Mouse (Mus musculus): ENCODE results near the gene Ankdd1a.
A peak's percentile ranks its signal among the peaks of the same experiment; 100 is the strongest.

The Ankdd1a gene

GRCm38 (mm10) chr9:65502721-65503505 lies 17.1 kb downstream of the Ankdd1a start:
- DNase-seq (ENCODE audit: low read depth, low spot score) = no peak

- DNase-seq (ENCODE audit: low read depth, low spot score) = no peak
Measured at GRCm38 (mm10) chr9:65502146-65502545, 17.8 kb downstream of the Ankdd1a start.

DNA sequence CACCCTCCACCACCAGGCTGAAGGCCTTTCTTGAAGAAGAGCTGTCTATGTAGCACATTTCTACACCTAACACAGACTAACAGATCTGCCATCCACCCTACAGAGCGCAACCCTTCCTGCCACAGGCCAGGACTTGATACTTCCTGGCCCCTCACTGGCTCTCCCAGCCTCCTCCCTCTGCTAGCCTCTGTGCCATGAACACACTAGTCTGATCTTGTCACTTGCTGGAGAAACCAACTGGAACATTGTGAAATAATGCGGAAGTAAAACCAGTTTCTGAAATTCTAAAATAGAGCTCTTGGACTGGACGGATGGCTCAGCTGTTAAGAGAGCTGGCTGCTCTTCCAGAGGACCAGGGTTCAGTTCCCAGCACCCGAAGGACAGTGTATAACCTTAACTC lies 27.1 kb downstream of the Ankdd1a start:
- no peak for DNase-seq (ENCODE audit: low read depth, low spot score)

DNA sequence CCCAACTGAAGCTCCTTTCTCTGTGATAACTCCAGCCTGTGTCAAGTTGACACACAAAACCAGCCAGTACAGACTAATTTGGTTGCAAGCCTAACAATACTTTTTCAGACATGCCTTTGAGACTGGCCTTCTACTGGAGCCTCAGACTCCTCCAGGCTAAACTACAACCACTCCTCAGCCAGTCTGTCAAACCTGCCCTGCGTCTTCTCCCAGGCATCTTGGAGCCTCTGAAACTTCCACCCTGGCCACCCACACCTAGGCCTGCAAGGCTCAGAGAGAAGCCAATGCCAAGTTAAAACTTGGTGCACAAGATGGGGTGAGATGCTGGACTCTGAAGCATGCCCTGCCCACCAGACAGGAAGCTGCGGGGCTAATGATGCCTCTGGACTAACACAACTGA lies 27.6 kb downstream of the Ankdd1a start:
- DNase-seq (ENCODE audit: low read depth, low spot score) = no peak

GRCm38 (mm10) chr9:65491476-65491875 lies 28.5 kb downstream of the Ankdd1a start:
- DNase-seq (ENCODE audit: low read depth, low spot score) = no peak

DNA sequence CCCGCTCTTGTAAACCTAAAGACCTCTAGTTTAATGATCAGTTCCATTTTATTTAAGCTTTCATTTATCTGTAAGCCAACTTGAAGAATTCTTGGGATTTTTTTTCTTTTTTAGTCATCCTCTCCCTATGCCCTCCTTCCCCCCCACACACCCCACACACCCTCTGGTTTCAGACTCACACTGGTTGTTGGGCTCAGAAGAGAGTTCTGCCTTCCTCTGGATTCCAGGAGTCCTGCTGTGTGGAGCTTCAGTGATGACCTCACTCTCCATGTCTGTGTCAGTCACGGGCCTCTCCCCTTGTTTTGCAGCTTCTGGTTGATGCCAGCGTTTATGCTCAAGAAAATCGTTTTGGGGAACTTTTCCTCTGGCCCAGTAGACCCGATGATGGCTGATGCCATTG lies 39.9 kb downstream of the Ankdd1a start:
- DNase-seq (ENCODE audit: low read depth, low spot score) = no peak

DNA sequence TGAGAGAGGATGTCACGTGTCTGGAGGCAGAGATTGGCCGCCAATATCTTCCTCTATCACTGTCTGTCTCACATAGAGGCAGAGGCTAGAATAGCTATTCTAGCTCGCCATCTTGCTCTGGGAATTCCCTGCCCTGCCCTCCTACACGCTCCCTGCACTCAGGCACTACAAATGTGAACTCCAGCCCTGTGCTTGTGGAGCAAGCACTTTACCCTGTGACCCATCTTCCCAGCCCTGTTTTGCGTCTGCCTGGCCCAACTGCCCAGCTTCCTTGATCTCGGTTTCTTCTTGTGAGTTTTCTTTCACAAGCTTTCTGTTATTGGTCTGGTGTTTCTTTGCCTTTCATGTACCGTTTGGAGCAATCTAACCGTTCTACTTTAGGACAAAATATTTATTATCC lies 40.8 kb downstream of the Ankdd1a start:
- no peak for DNase-seq (ENCODE audit: low read depth, low spot score)

GRCm38 (mm10) chr9:65472769-65473168 lies 47.2 kb downstream of the Ankdd1a start:
- DNase-seq (ENCODE audit: low read depth, low spot score) = no peak

DNA sequence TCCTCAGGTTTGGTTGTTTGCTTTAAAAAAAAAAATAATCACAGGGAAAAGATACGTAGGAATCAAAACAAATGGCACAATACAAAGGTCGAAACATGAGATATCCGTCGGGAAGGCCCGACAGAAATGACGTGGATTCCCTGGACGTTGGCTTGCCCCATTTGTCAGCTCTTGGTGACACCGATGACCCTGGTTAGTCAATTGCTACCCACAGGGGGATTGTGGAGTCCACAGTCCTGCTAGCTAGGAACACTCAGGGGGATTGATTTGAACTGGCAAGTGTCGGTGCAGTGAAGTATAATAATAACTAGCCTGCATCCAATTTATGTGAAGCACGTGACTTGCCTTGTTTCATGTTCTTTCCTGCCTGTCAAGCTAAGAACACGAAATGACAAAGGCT lies 52.3 kb downstream of the Ankdd1a start:
- DNase-seq (ENCODE audit: low read depth, low spot score) = no peak

DNA sequence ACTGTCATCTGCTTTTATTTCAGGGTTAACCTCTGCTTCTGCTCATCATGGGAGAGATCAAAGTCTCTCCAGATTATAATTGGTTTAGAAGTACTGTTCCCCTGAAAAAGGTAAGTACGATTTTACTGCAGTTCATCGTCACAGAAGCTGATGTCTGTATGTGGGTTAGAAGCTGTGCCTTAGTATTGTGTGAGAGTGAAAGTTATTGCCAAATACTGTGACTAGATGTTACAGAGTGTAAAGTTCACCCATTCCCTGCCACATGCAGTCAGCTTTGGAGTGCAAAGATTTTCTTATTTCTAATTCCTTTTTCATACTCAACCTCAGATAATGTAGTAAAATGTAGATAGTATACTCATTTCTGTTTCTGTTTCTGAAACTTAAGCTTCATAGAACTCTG lies 54.8 kb downstream of the Ankdd1a start:
- no peak for DNase-seq (ENCODE audit: low read depth, low spot score)

- DNase-seq (ENCODE audit: low read depth, low spot score) = no peak
Measured at GRCm38 (mm10) chr9:65464161-65464560, 55.8 kb downstream of the Ankdd1a start.

DNA sequence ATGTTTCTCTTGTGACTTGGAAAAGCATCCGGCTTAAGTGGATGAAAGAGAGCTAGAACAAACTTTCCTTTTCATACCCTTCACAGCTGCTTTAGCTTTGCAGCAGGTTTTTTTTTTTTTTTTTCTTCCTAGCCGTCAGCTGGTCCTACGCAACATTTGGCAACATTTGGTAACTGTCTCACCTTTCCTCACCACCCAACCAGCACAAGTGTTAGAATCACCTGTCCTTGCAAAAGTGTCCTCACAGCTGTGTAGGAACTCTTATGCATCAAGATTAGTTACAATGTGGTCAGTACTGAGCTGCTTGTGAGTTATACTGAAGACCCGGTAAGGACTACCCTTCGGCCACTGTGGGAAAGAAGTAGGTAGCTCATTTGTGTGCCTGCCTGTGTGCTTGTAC lies 57.4 kb downstream of the Ankdd1a start:
- no peak for DNase-seq (ENCODE audit: low read depth, low spot score)

GRCm38 (mm10) chr9:65460732-65461442 lies 59.1 kb downstream of the Ankdd1a start, which contains the start of gene Spg21:
Gene Spg21, plus strand, starts transcription at chr9:65460947.
- DNase-seq (ENCODE audit: low read depth, low spot score) = peak; percentile 80

GRCm38 (mm10) chr9:65460198-65460597 lies 59.8 kb downstream of the Ankdd1a start:
- DNase-seq (ENCODE audit: low read depth, low spot score) = no peak

- no peak for DNase-seq (ENCODE audit: low read depth, low spot score)
Measured at GRCm38 (mm10) chr9:65458975-65459374, 61.0 kb downstream of the Ankdd1a start.

GRCm38 (mm10) chr9:65447951-65448350 lies 72.0 kb downstream of the Ankdd1a start:
- DNase-seq (ENCODE audit: low read depth, low spot score) = no peak

- DNase-seq (ENCODE audit: low read depth, low spot score) = no peak
Measured at GRCm38 (mm10) chr9:65444692-65445091, 75.3 kb downstream of the Ankdd1a start.

Measured in telencephalon, adult 2 months (tissue).